Mouse (Mus musculus) erythroblast, embryonic 14.5 days (primary cell): ENCODE data around the gene Samt2.
"Not testable (repeated sequence)": the region's sequence is repeated elsewhere in the genome, so short reads cannot be mapped to it uniquely, and the experiment has no call there.

Experiments used
- GATA1 ChIP-seq: IDR thresholded peaks from 2 replicates; pipeline ENCODE4 v1.6.1; 2012; ENCODE audit warnings: low read length, inconsistent platforms, mixed read lengths
- TAL1 ChIP-seq: IDR thresholded peaks from 3 replicates; pipeline ENCODE4 v1.6.1; 2012; ENCODE audit warnings: low read length, inconsistent platforms, mixed read lengths

- not testable (repeated sequence) for TF ChIP-seq GATA1, TAL1
These were observed at the start of gene Samt2 for GRCm38 (mm10) chrX:154579260-154579659.
